Mouse (Mus musculus) MEL (cell line): ENCODE measurements around the gene Gm20388. TPM values are rescaled to one million over a fixed set of nuclear protein-coding genes. Genes with fewer than 3 reads are reported as not detected.

Experiments
- DNase-seq: peaks from one replicate; pipeline ENCODE4 v3.0.0; 2011; ENCODE audit warnings: low read depth, low spot score
- H3K27ac ChIP-seq: 2 replicates; pipeline ENCODE4 v1.5.1; 2012; ENCODE audit warnings: low read depth, mild to moderate bottlenecking, control low read depth, low read length, moderate library complexity; ENCODE audit not compliant: control insufficient read depth
- H3K27me3 ChIP-seq, 2 experiments: fragments of 150-350 bp in 1 of 2; sonication (generic) in 1 of 2; 2 replicates each; pipeline ENCODE4 v1.6.1; 2012; ENCODE audit warnings: low read length in 2 of 2, mild to moderate bottlenecking in 2 of 2, improper control_type of control experiment in 1 of 2, moderate library complexity in 1 of 2; ENCODE audit not compliant: insufficient read depth in 2 of 2, control insufficient read depth in 1 of 2
- H3K36me3 ChIP-seq, 2 experiments: 2 replicates each; pipeline ENCODE4 v1.6.1; 2012 to 2014; ENCODE audit warnings: low read length in 2 of 2, improper control_type of control experiment in 1 of 2, inconsistent platforms in 1 of 2, mild to moderate bottlenecking in 1 of 2; ENCODE audit not compliant: insufficient read depth in 2 of 2, control insufficient read depth in 1 of 2
- H3K4me1 ChIP-seq, 2 experiments: fragments of 150-350 bp in 1 of 2; sonication (generic) in 1 of 2; 2 replicates each; pipeline ENCODE4 v1.6.1; 2012; ENCODE audit warnings: low read length in 2 of 2, improper control_type of control experiment in 1 of 2, mild to moderate bottlenecking in 1 of 2; ENCODE audit not compliant: insufficient read depth in 2 of 2, control insufficient read depth in 1 of 2
- H3K4me3 ChIP-seq, 2 experiments: fragments of 150-350 bp in 1 of 2; sonication (generic) in 1 of 2; 2 replicates each; pipeline ENCODE4 v1.5.1; 2012; ENCODE audit warnings: low read depth in 2 of 2, low read length in 2 of 2, mild to moderate bottlenecking in 2 of 2, moderate library complexity in 2 of 2, control low read depth in 1 of 2, improper control_type of control experiment in 1 of 2; ENCODE audit not compliant: control insufficient read depth in 1 of 2, insufficient read depth in 1 of 2
- H3K79me2 ChIP-seq: 2 replicates; pipeline ENCODE4 v1.6.1; 2012; ENCODE audit warnings: mild to moderate bottlenecking, low read length, moderate library complexity; ENCODE audit not compliant: control insufficient read depth, poor library complexity, insufficient read depth
- H3K9ac ChIP-seq: 2 replicates; pipeline ENCODE4 v1.6.1; 2012; ENCODE audit warnings: low read depth, mild to moderate bottlenecking, control low read depth, low read length, moderate library complexity; ENCODE audit not compliant: control insufficient read depth, poor library complexity, severe bottlenecking
- H3K9me3 ChIP-seq: fragments of 150-350 bp; sonication (generic); replicated peaks from 2 replicates; pipeline ENCODE4 v1.6.1; 2012; ENCODE audit warnings: mild to moderate bottlenecking, low read length, improper control_type of control experiment, moderate library complexity; ENCODE audit not compliant: insufficient read depth
- BHLHE40 ChIP-seq: IDR thresholded peaks from 2 replicates; pipeline ENCODE4 v1.6.1; 2012; ENCODE audit warnings: low read depth, mild to moderate bottlenecking, inconsistent platforms, low read length, improper control_type of control experiment, borderline replicate concordance
- CHD1 ChIP-seq: IDR thresholded peaks from 2 replicates; pipeline ENCODE4 v1.6.1; 2012; ENCODE audit warnings: low read depth, mild to moderate bottlenecking, inconsistent platforms, low read length, improper control_type of control experiment
- CHD2 ChIP-seq: IDR thresholded peaks from 2 replicates; pipeline ENCODE4 v1.6.1; 2011; ENCODE audit warnings: low read length, improper control_type of control experiment
- CTCF ChIP-seq, 3 experiments: IDR thresholded peaks in 2 of 3; conservative IDR thresholded peaks in 1 of 3; 2 replicates each; pipeline ENCODE4 v1.5.1; 2011 to 2012; ENCODE audit warnings: low read length in 3 of 3, low read depth in 2 of 3, mild to moderate bottlenecking in 2 of 3, improper control_type of control experiment in 1 of 3, inconsistent platforms in 1 of 3, mixed read lengths in 1 of 3, moderate library complexity in 1 of 3; ENCODE audit not compliant: control insufficient read depth in 1 of 3, insufficient read depth in 1 of 3, poor library complexity in 1 of 3, severe bottlenecking in 1 of 3
- GABPA ChIP-seq: IDR thresholded peaks from 2 replicates; pipeline ENCODE4 v1.6.1; 2012; ENCODE audit warnings: low read depth, mild to moderate bottlenecking, inconsistent platforms, low read length, improper control_type of control experiment, moderate library complexity
- GATA1 ChIP-seq: IDR thresholded peaks from 2 replicates; pipeline ENCODE4 v1.6.1; 2011; ENCODE audit warnings: low read depth, low read length, improper control_type of control experiment
- HCFC1 ChIP-seq: IDR thresholded peaks from 2 replicates; pipeline ENCODE4 v1.6.1; 2012; ENCODE audit warnings: low read depth, mild to moderate bottlenecking, inconsistent platforms, low read length, improper control_type of control experiment, moderate library complexity
- MAZ ChIP-seq: IDR thresholded peaks from 2 replicates; pipeline ENCODE4 v1.6.1; 2012; ENCODE audit warnings: low read depth, mild to moderate bottlenecking, inconsistent platforms, low read length, improper control_type of control experiment
- MYB ChIP-seq: IDR thresholded peaks from 2 replicates; pipeline ENCODE4 v1.6.1; 2011; ENCODE audit warnings: mild to moderate bottlenecking, low read depth, low read length, improper control_type of control experiment
- NELFE ChIP-seq: IDR thresholded peaks from 2 replicates; pipeline ENCODE4 v1.6.1; 2011; ENCODE audit warnings: low read depth, low read length, improper control_type of control experiment
- NRF1 ChIP-seq: IDR thresholded peaks from 2 replicates; pipeline ENCODE4 v1.6.1; 2014; ENCODE audit warnings: low read depth, mild to moderate bottlenecking, inconsistent platforms, low read length, improper control_type of control experiment, moderate library complexity; ENCODE audit not compliant: poor library complexity, insufficient read depth, severe bottlenecking
- RCOR1 ChIP-seq: IDR thresholded peaks from 2 replicates; pipeline ENCODE4 v1.6.1; 2012; ENCODE audit warnings: low read depth, mild to moderate bottlenecking, inconsistent platforms, low read length, improper control_type of control experiment
- SMC3 ChIP-seq: IDR thresholded peaks from 2 replicates; pipeline ENCODE4 v1.6.1; 2011; ENCODE audit warnings: low read depth, low read length, improper control_type of control experiment
- TAL1 ChIP-seq: IDR thresholded peaks from 2 replicates; pipeline ENCODE4 v1.6.1; 2012; ENCODE audit warnings: mild to moderate bottlenecking, inconsistent platforms, low read length, moderate library complexity, mixed read lengths
- TBP ChIP-seq: IDR thresholded peaks from 2 replicates; pipeline ENCODE4 v1.8.0; 2011; ENCODE audit warnings: low read depth, low read length, improper control_type of control experiment
- USF2 ChIP-seq, 2 experiments: IDR thresholded peaks; 2 replicates each; pipeline ENCODE4 v1.6.1; 2011 to 2012; ENCODE audit warnings: improper control_type of control experiment in 2 of 2, low read length in 2 of 2, borderline replicate concordance in 1 of 2, inconsistent platforms in 1 of 2, low read depth in 1 of 2, mild to moderate bottlenecking in 1 of 2; ENCODE audit not compliant: insufficient read depth in 1 of 2
- ZC3H11A ChIP-seq: IDR thresholded peaks from 2 replicates; pipeline ENCODE4 v1.6.1; 2012; ENCODE audit warnings: low read depth, mild to moderate bottlenecking, inconsistent platforms, low read length, improper control_type of control experiment
- ZMIZ1 ChIP-seq: IDR thresholded peaks from 2 replicates; pipeline ENCODE4 v1.6.1; 2012; ENCODE audit warnings: low read depth, mild to moderate bottlenecking, inconsistent platforms, low read length, improper control_type of control experiment, moderate library complexity
- ZNF384 ChIP-seq: IDR thresholded peaks from 2 replicates; pipeline ENCODE4 v1.6.1; 2012; ENCODE audit warnings: low read depth, mild to moderate bottlenecking, inconsistent platforms, low read length, improper control_type of control experiment
- polyA plus RNA-seq, 2 experiments: library from polyadenylated mRNA; stranded (reverse) in 1 of 2; unstranded in 1 of 2; fragments of >175 nt in 1 of 2; fragments of >200 nt in 1 of 2; gene quantifications; 2 replicates each; pipeline versions ENCODE4 v1.2.1 to v1.2.4; 2012; ENCODE audit warnings: low replicate concordance in 2 of 2, low read depth in 1 of 2; ENCODE audit not compliant: insufficient read length in 2 of 2, insufficient read depth in 1 of 2, missing spikeins in 1 of 2
- total RNA-seq: library from RNA; depleted of rRNA; stranded (reverse); fragments of 300-350 nt; gene quantifications from 2 replicates; pipeline ENCODE4 v1.2.3, GENCODE M21; 2012

The Gm20388 gene
- total and polyA plus RNA-seq, 3 experiments: 11.1 to 17.8 TPM; not detected in 1

DNA sequence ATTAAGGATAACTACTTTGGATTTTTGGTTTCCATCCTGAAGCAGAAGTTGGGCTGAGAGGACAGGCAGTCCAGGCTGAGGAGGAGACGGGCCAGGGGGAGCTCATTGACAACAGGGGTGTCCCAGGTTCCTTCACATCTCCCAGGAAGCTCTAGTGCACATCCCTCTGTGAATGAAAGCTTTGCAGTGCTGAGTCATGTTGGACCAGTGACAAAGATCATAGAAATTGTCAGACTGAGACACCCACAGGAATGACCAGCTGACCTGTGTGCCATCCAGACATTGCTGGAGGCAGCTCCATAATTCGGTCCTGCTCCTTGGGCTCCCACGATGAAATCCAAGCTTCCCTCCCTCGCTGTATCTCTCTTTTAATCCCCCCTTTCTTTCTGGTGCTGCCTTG, 2261.2 kb downstream of the Gm20388 start:
- Histone ChIP-seq H3K9ac (no peak overlapping the region), H3K79me2 (no peaks in the 10 kb centered on the region), H3K36me3 (no peaks in the 10 kb centered on the region), H3K4me1 (no peaks in the 10 kb centered on the region), H3K4me3 (no peak overlapping the region), H3K27me3 (no peaks in the 10 kb centered on the region), H3K9me3 (no peaks in the 10 kb centered on the region), H3K27ac (no peak overlapping the region)
- no peak for DNase-seq
- TF ChIP-seq MYB (no peak), TAL1 (no peak), GATA1 (no peak), MAZ (no peak), NRF1 (no peak)

- H3K9ac ChIP-seq: no peak overlapping the region
- H3K27ac ChIP-seq: no peak overlapping the region
- no peaks in the 10 kb centered on the region for H3K36me3 ChIP-seq
- no peaks in the 10 kb centered on the region for H3K4me1 ChIP-seq
- no peaks in the 10 kb centered on the region for H3K79me2 ChIP-seq
- H3K9me3 ChIP-seq: no peaks in the 10 kb centered on the region
- H3K4me3 ChIP-seq: no peak overlapping the region
- peak; percentile 7 for DNase-seq
- no peaks in the 10 kb centered on the region for H3K27me3 ChIP-seq
- TF ChIP-seq ZMIZ1: no peak
- TF ChIP-seq CTCF (IDR thresholded peaks at IDR 0.05 in 2 of 3, conservative IDR thresholded peaks at IDR 0.05 in 1 of 3; ENCODE audit: control insufficient read depth in 1 of 3, insufficient read depth in 1 of 3, low read depth in 2 of 3, low read length in 3 of 3, poor library complexity in 1 of 3, severe bottlenecking in 1 of 3): peak in 2 of 3 experiments; percentile 7 to 12; a peak in 2 of 6 replicates
- TF ChIP-seq ZNF384: no peak
- no peak for TF ChIP-seq RCOR1
- TF ChIP-seq BHLHE40: no peak
- TF ChIP-seq TBP: no peak
These were observed 2263.7 kb downstream of the Gm20388 start for GRCm38 (mm10) chr8:122174133-122174930.

DNA sequence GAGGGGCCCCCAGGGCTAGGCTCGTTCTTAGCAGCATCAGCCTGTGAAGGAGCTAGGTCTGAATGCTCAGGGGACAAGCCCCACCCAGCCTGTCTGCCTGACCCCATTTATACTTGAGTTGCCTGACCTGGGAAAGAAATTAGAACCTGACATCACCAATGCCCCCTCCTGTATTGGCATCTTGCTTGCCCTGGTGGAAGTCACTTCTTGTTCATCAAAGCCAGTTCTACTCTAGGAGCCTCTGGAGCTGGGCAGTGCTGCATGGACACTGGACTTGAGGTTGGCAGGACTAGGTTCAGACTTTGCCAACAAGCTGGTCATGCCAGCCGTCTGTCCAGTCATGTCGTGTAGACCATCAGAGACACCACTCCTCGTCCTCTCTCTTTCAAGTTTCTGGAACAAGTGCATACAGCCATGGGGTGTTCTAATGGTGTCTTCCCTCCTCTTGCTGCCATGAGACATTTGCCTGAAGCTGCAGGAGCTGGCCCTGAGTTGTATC, 2267.8 kb downstream of the Gm20388 start:
- H3K79me2 ChIP-seq: no peaks in the 10 kb centered on the region

More for the DNA sequence above, 2267.8 kb downstream of the Gm20388 start:
- no peak for TF ChIP-seq GABPA
- no peak for TF ChIP-seq CTCF (IDR thresholded peaks at IDR 0.05 in 2 of 3, conservative IDR thresholded peaks at IDR 0.05 in 1 of 3; ENCODE audit: control insufficient read depth in 1 of 3, insufficient read depth in 1 of 3, low read depth in 2 of 3, low read length in 3 of 3, poor library complexity in 1 of 3, severe bottlenecking in 1 of 3)
- no peak for TF ChIP-seq USF2 (IDR thresholded peaks at IDR 0.05; ENCODE audit: borderline replicate concordance in 1 of 2, insufficient read depth in 1 of 2, low read depth in 1 of 2, low read length in 2 of 2)
- TF ChIP-seq NRF1: no peak
- no peak for TF ChIP-seq ZC3H11A
- no peak for TF ChIP-seq NELFE
- TF ChIP-seq TAL1: no peak
- no peak for TF ChIP-seq SMC3
- no peak for TF ChIP-seq HCFC1
- no peak for TF ChIP-seq CHD1
- TF ChIP-seq CHD2: no peak
- H3K4me1 ChIP-seq: no peaks in the 10 kb centered on the region
- H3K9ac ChIP-seq: no peak overlapping the region
- H3K36me3 ChIP-seq: no peaks in the 10 kb centered on the region
- no peak overlapping the region for H3K4me3 ChIP-seq
- no peaks in the 10 kb centered on the region for H3K9me3 ChIP-seq
- no peak overlapping the region for H3K27ac ChIP-seq
- H3K27me3 ChIP-seq: no peaks in the 10 kb centered on the region
- DNase-seq: no peak
